Mouse (Mus musculus) heart, adult 2 months (tissue): ENCODE data around the gene Nfatc2. TPM values are rescaled to one million over a fixed set of nuclear protein-coding genes. Genes with fewer than 3 reads are reported as not detected.

Experiments
- DNase-seq, 2 experiments: peaks; one replicate each; pipeline ENCODE4 v3.0.0; 2021
- H3K27ac ChIP-seq: fragments of 200-600 bp; 2 replicates; pipeline ENCODE4 v1.8.1; 2022
- H3K27me3 ChIP-seq: fragments of 200-500 bp; 2 replicates; pipeline ENCODE4 v1.6.1; 2012; ENCODE audit warnings: mild to moderate bottlenecking, low read length, inconsistent platforms, mixed read lengths; ENCODE audit not compliant: control insufficient read depth, insufficient read depth
- H3K36me3 ChIP-seq: fragments of 200-500 bp; 2 replicates; pipeline ENCODE4 v1.6.1; 2012; ENCODE audit warnings: low read length, inconsistent platforms; ENCODE audit not compliant: control insufficient read depth, insufficient read depth
- H3K4me1 ChIP-seq: fragments of 200-500 bp; 2 replicates; pipeline ENCODE4 v1.6.1; 2011; ENCODE audit warnings: low read length; ENCODE audit not compliant: control insufficient read depth, insufficient read depth
- H3K4me3 ChIP-seq: fragments of 200-600 bp; 2 replicates; pipeline ENCODE4 v1.8.1; 2022
- H3K79me2 ChIP-seq: fragments of 200-500 bp; replicated peaks from 2 replicates; pipeline ENCODE4 v1.6.1; 2012; ENCODE audit warnings: mild to moderate bottlenecking, inconsistent platforms, low read length, moderate library complexity, mixed read lengths; ENCODE audit not compliant: control insufficient read depth, insufficient read depth
- H3K9ac ChIP-seq: fragments of 200-500 bp; 2 replicates; pipeline ENCODE4 v1.6.1; 2012; ENCODE audit warnings: low read depth, mild to moderate bottlenecking, control low read depth, inconsistent platforms, low read length, mixed read lengths
- CTCF ChIP-seq: fragments of 200-600 bp; IDR thresholded peaks from 2 replicates; pipeline ENCODE4 v1.8.1; 2022; ENCODE audit warnings: antibody characterized with exemption, mild to moderate bottlenecking, moderate library complexity
- EP300 ChIP-seq: fragments of 200-500 bp; IDR thresholded peaks from 2 replicates; pipeline ENCODE4 v1.6.1; 2011; ENCODE audit warnings: low read depth, low read length, control low read depth; ENCODE audit not compliant: insufficient read depth
- POLR2A ChIP-seq: fragments of 200-500 bp; IDR thresholded peaks from 2 replicates; pipeline ENCODE4 v1.6.1; 2011; ENCODE audit warnings: mild to moderate bottlenecking, low read depth, low read length, control low read depth; ENCODE audit not compliant: insufficient read depth
- whole genome bisulfite sequencing: fragments of 180-500 bp; shearing (Covaris S2); methylation state at CpG from one replicate; pipeline ENCODE4 v1.1.7; 2018; 5-methylcytosine and 5-hydroxymethylcytosine counted together
- intact Hi-C: fragments of 180-260 bp; cut with DNase I; formaldehyde crosslinking; loops from one replicate; pipeline ENCODE4 v1.15.1; 2025
- polyA plus RNA-seq: library from polyadenylated mRNA; depleted of rRNA; stranded (reverse); fragments of >200 nt; gene quantifications from 2 replicates; pipeline ENCODE4 v1.2.3, GENCODE M21; 2012
- total RNA-seq, 2 experiments: library from RNA; stranded (reverse); gene quantifications; 2 replicates each; pipeline ENCODE4 v1.2.3; 2021

The Nfatc2 gene
- total and polyA plus RNA-seq, 3 experiments, result 11.2 to 18.3 (median 12.8) TPM

DNA sequence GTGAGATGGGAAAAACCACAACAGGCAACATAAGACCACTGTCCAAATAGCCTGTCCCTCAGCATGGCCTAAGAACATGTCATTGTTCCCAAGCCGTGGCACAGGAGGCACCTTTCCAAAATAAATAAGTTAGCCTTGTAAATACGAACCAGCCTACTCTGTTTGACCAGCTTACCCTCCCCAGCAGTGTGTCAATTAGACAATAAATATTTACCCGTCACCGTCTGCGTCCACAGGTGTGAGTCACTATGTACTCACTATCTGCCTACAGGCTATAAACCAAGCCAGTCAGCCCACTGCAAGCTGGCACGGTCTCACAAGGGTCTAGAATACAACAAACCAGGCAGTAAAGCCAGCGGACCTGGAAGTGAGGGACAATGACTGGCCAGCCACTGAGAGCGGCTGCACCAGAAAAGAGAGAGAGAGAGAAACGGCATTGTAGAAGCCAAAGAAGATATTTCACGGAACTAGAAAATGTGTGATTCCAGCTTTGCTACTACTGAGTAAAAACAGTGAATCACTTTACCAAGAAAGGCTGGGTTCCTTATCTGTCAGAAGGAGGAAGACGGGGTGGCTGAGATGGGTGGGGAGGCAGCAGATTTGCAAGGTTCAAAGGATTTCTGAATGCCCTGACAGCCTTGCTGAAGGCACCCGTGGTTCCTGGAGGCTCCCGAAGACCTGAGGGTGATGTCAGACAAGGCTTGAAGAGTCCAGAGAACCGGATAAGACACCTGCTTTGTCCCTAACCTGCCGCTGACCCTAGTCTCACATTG is 69.2 kb downstream of the Nfatc2 start:
- intact Hi-C loops, result no loop called here

DNA sequence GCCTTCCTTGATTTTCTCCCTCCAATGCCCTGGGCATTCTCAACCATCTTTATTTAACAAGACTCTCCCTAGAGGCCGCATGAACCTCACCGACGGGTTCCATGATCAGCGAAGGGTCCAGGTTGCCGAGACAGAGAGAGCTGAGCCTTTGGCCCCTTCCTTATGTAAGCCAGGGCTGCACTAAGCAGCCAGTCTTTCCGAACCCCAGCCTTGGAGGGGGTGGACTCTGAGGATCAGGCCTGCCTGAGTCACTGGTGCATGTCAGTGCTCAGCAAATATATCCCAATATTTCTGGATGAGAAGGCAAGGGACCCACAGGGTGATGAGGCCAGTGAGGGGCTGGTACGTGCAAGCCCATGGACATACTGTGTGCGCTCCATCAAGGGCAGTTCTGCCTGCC is 72.9 kb downstream of the Nfatc2 start:
- Histone ChIP-seq H3K4me1 (peaks cover 7% of the 10 kb centered on the region), H3K27ac (no peak overlapping the region), H3K4me3 (no peak overlapping the region), H3K27me3 (no peaks in the 10 kb centered on the region), H3K79me2 (no peaks in the 10 kb centered on the region), H3K9ac (no peak overlapping the region), H3K36me3 (no peaks in the 10 kb centered on the region)
- TF ChIP-seq POLR2A (no peak), EP300 (no peak), CTCF (no peak)
- intact Hi-C loops, result loop anchor here (5.0 kb wide), 1 partner anchor 79 kb away; no protein-coding TSS in a partner anchor
- 93% methylated on average over 8 of the region's 8 CpGs for WGBS
- no peak for DNase-seq

More for the DNA sequence above, 69.2 kb downstream of the Nfatc2 start:
- 67% methylated on average over 15 of the region's 15 CpGs for WGBS
- H3K9ac ChIP-seq, result no peak overlapping the region
- no peaks in the 10 kb centered on the region for H3K36me3 ChIP-seq
- no peak for DNase-seq
- no peaks in the 10 kb centered on the region for H3K27me3 ChIP-seq
- no peak overlapping the region for H3K27ac ChIP-seq
- H3K4me3 ChIP-seq, result no peak overlapping the region
- H3K4me1 ChIP-seq, result no peaks in the 10 kb centered on the region
- TF ChIP-seq EP300 (no peak), POLR2A (no peak), CTCF (no peak)
- H3K79me2 ChIP-seq, result no peaks in the 10 kb centered on the region

GRCm38 (mm10) chr2:168527430-168527792 is 74.0 kb downstream of the Nfatc2 start:
- Histone ChIP-seq H3K4me1 (peaks cover 7% of the 10 kb centered on the region), H3K36me3 (no peaks in the 10 kb centered on the region), H3K27ac (no peak overlapping the region), H3K27me3 (no peaks in the 10 kb centered on the region), H3K79me2 (no peaks in the 10 kb centered on the region), H3K4me3 (no peak overlapping the region), H3K9ac (no peak overlapping the region)
- intact Hi-C loops, result loop anchor here (5.0 kb wide), 1 partner anchor 80 kb away; no protein-coding TSS in a partner anchor
- TF ChIP-seq POLR2A (no peak), EP300 (no peak), CTCF (no peak)
- 90% methylated on average over 10 of the region's 10 CpGs for WGBS
- DNase-seq, result no peak

GRCm38 (mm10) chr2:168526547-168527429 is 74.7 kb downstream of the Nfatc2 start:
- no peak overlapping the region for H3K27ac ChIP-seq
- no peaks in the 10 kb centered on the region for H3K36me3 ChIP-seq
- WGBS, result 88% methylated on average over 18 of the region's 18 CpGs
- TF ChIP-seq EP300 (no peak), POLR2A (no peak), CTCF (no peak)
- intact Hi-C loops, result loop anchor here (5.0 kb wide), 1 partner anchor 81 kb away; no protein-coding TSS in a partner anchor
- DNase-seq, result no peak
- H3K9ac ChIP-seq, result no peak overlapping the region
- H3K4me3 ChIP-seq, result no peak overlapping the region
- H3K79me2 ChIP-seq, result no peaks in the 10 kb centered on the region
- peaks cover 7% of the 10 kb centered on the region for H3K4me1 ChIP-seq
- H3K27me3 ChIP-seq, result no peaks in the 10 kb centered on the region

DNA sequence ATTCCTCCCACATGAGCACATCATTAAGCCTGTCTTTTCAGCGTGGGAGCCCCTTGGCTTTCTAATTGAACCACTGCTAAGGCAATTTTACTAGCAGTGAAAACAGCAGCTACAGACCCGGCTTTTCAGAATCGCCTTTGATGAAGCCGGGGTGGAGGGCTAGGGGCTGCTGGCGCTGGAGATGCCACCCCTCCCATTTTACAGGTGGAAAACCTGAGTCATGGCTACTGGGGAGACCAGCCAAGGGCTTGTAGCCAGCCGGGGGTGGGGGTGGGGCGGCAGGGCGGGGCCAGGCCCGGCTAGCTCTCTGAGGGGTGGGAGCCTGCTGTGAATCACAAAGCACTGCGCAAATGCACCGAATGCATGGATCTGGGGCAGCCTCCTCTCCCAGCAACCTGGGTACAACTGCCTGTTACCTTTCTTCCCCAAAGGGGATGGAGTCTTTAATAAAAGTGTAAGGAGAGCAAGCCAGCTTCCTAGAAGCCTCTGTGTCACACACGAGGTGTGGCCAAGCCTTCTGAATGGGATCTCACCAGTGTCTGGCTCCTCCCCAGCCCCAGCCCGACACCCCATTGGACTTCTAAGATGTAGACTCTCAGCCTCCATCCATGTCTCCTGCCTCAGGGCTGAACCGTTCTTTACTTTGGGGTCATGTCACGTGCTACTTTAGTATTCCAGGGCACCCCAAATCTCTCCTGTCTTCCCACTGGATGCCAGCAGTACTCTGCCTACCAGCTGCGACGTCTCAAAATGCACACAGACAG is 75.9 kb downstream of the Nfatc2 start:
- H3K79me2 ChIP-seq, result no peaks in the 10 kb centered on the region
- DNase-seq, result no peak
- peaks cover 7% of the 10 kb centered on the region for H3K4me1 ChIP-seq
- H3K36me3 ChIP-seq, result no peaks in the 10 kb centered on the region
- peak overlapping the region; percentile 7; the same call in 1 of the 2 replicates for H3K27ac ChIP-seq
- H3K9ac ChIP-seq, result no peak overlapping the region
- H3K27me3 ChIP-seq, result no peaks in the 10 kb centered on the region
- H3K4me3 ChIP-seq, result no peak overlapping the region
- WGBS, result 29% methylated on average over 17 of the region's 17 CpGs
- no peak for TF ChIP-seq POLR2A
- no peak for TF ChIP-seq CTCF
- no peak for TF ChIP-seq EP300
- intact Hi-C loops, result loop anchor here (5.0 kb wide), 1 partner anchor 82 kb away; no protein-coding TSS in a partner anchor
